Mouse (Mus musculus): Measurements from ENCODE around the gene Apol10b.
A peak's percentile ranks its signal among the peaks of the same experiment; 100 is the strongest.
"Not testable (repeated sequence)": the region's sequence is repeated elsewhere in the genome, so short reads cannot be mapped to it uniquely, and the experiment has no call there.

Apol10b gene

GRCm38 (mm10) chr15:77595961-77596360, at the start of gene Apol10b:
Gene Apol10b, minus strand, starts transcription at chr15:77596125.
- DNase-seq (ENCODE audit: low spot score in 2 of 2), result no peak

- DNase-seq (ENCODE audit: low spot score in 2 of 2), result not testable (repeated sequence)
Measured at GRCm38 (mm10) chr15:77643176-77643575, 47.3 kb upstream of the Apol10b start, which contains the start of gene Apol11b. Gene Apol11b, minus strand, starts transcription at chr15:77643286.

GRCm38 (mm10) chr15:77629822-77630221, 33.9 kb upstream of the Apol10b start:
- DNase-seq (ENCODE audit: low spot score in 2 of 2), result not testable (repeated sequence)

- not testable (repeated sequence) for DNase-seq (ENCODE audit: low spot score in 2 of 2)
Measured at GRCm38 (mm10) chr15:77628647-77629046, 32.7 kb upstream of the Apol10b start.

- not testable (repeated sequence) for DNase-seq (ENCODE audit: low spot score in 2 of 2)
Measured at GRCm38 (mm10) chr15:77626471-77626870, 30.5 kb upstream of the Apol10b start.

- no peak for DNase-seq (ENCODE audit: low spot score in 2 of 2)
Measured at GRCm38 (mm10) chr15:77624710-77625109, 28.8 kb upstream of the Apol10b start.

GRCm38 (mm10) chr15:77606069-77606468, 10.1 kb upstream of the Apol10b start:
- DNase-seq (ENCODE audit: low spot score in 2 of 2), result no peak

GRCm38 (mm10) chr15:77598958-77599357, 3.0 kb upstream of the Apol10b start, which contains the start of gene Gm36245:
Gene Gm36245, plus strand, starts transcription at chr15:77599258.
- no peak for DNase-seq (ENCODE audit: low spot score in 2 of 2)

- DNase-seq (ENCODE audit: low spot score in 2 of 2), result no peak
Measured at GRCm38 (mm10) chr15:77598429-77598828, 2.5 kb upstream of the Apol10b start.

- no peak for DNase-seq (ENCODE audit: low spot score in 2 of 2)
Measured at GRCm38 (mm10) chr15:77593557-77593956, 2.4 kb downstream of the Apol10b start.

- no peak for DNase-seq (ENCODE audit: low spot score in 2 of 2)
Measured at GRCm38 (mm10) chr15:77590881-77591280, 5.0 kb downstream of the Apol10b start.

- DNase-seq (ENCODE audit: low spot score in 2 of 2), result no peak
Measured at GRCm38 (mm10) chr15:77588981-77589380, 6.9 kb downstream of the Apol10b start.

- no peak for DNase-seq (ENCODE audit: low spot score in 2 of 2)
Measured at GRCm38 (mm10) chr15:77587026-77587425, 8.9 kb downstream of the Apol10b start.

- peak in 1 of 2 experiments; percentile 2 for DNase-seq (ENCODE audit: low spot score in 2 of 2)
Measured at GRCm38 (mm10) chr15:77581681-77582080, 14.2 kb downstream of the Apol10b start.

GRCm38 (mm10) chr15:77579311-77579710, 16.6 kb downstream of the Apol10b start:
- no peak for DNase-seq (ENCODE audit: low spot score in 2 of 2)

- no peak for DNase-seq (ENCODE audit: low spot score in 2 of 2)
Measured at GRCm38 (mm10) chr15:77578801-77579200, 17.1 kb downstream of the Apol10b start.

GRCm38 (mm10) chr15:77563219-77563618, 32.7 kb downstream of the Apol10b start:
- no peak for DNase-seq (ENCODE audit: low spot score in 2 of 2)

GRCm38 (mm10) chr15:77561792-77562191, 34.1 kb downstream of the Apol10b start, which contains the start of gene 1700025B11Rik:
Gene 1700025B11Rik, minus strand, starts transcription at chr15:77561892.
- no peak for DNase-seq (ENCODE audit: low spot score in 2 of 2)

GRCm38 (mm10) chr15:77539221-77539620, 56.7 kb downstream of the Apol10b start:
- DNase-seq (ENCODE audit: low spot score in 2 of 2), result not testable (repeated sequence)
